Mouse (Mus musculus) forelimb bud, embryonic 11.5 days (tissue): ENCODE data around the gene Acot12.

ENCODE experiments used
- DNase-seq: peaks from one replicate; pipeline ENCODE4 v3.0.0-alpha.2; 2012; ENCODE audit warnings: low read depth, low spot score

The Acot12 gene

GRCm38 (mm10) chr13:91741280-91742047 lies at the start of gene Acot12:
TSS of gene Acot12 (plus strand) at chr13:91741512.
- peak; percentile 18 for DNase-seq

GRCm38 (mm10) chr13:91693615-91694014 lies 47.7 kb upstream of the Acot12 start:
- no peak for DNase-seq

- no peak for DNase-seq
Measured at GRCm38 (mm10) chr13:91695406-91695805, 45.9 kb upstream of the Acot12 start.

- DNase-seq: no peak
Measured at GRCm38 (mm10) chr13:91696109-91696645, 45.1 kb upstream of the Acot12 start.

GRCm38 (mm10) chr13:91697011-91697410 lies 44.3 kb upstream of the Acot12 start:
- peak; percentile 61 for DNase-seq

- DNase-seq: no peak
Measured at GRCm38 (mm10) chr13:91702337-91702736, 39.0 kb upstream of the Acot12 start.

DNA sequence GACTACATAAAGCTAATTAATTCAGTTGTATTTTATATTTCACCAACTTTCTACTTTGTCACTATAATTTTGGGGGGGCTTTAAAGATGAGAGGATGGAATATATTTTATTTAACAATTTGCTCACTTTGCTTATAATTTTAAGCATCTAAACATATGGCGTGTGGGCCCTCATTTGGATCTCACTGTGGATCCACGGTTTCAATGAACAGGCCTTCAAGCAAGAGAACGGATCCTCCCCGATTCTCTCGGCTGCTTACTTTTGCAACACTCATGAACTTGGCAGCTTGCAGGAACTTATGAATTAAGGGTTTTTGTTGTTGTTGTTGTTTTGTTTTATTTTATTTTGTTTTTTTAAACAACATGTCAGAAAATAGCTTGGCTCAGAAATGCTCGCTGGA lies 21.8 kb upstream of the Acot12 start:
- no peak for DNase-seq

DNA sequence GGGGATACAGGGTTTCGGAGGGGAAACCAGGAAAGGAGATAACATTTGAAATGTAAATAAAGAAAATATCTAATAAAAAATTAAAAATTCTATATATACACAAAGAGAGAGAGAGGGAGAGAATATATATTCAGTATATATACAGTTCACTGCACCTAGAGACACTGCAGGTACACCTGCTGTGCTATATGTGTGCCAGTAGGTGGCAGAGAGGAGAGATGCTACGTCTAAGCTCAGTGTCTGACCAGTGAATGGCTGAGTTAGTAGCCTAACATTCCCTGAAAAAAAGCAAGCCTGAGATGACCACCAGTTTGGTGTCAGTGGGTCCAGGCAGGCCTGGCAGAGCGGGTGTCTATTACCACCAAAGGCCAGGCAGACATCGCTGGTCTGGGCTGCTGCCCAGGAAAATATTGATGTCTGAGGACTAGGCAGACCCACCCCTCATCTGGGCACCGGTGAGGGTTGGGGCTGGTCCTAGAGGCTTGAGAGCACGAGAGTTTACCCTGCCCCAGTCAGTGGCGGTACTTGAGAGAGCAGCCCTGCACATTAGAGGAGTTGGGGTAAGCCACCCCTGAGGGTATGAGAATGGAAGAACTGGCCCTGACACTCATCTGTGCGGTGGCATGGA lies 18.1 kb upstream of the Acot12 start:
- DNase-seq: no peak

DNA sequence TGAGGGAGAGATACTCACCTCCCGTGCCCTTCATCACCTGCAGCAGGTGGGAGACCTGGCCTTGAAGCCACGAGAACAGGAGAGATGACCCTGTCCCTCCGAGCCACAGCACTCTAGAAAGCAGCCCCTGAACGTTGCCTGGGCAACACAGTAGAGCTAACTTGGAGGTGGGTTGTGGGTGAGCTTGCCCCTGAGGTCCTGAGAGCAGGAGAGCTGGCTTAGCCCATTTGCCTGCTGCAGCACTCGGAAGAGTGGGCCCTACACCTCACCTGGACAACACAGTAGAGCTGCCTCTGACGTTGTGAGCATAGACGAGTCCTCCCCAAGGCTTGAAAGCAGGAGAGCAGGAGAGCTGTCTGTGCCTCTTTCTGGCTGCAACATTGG lies 17.6 kb upstream of the Acot12 start:
- no peak for DNase-seq

- DNase-seq: no peak
Measured at GRCm38 (mm10) chr13:91724211-91724610, 17.1 kb upstream of the Acot12 start.

- no peak for DNase-seq
Measured at GRCm38 (mm10) chr13:91725130-91725529, 16.2 kb upstream of the Acot12 start.

GRCm38 (mm10) chr13:91727899-91728298 lies 13.4 kb upstream of the Acot12 start:
- DNase-seq: no peak

DNA sequence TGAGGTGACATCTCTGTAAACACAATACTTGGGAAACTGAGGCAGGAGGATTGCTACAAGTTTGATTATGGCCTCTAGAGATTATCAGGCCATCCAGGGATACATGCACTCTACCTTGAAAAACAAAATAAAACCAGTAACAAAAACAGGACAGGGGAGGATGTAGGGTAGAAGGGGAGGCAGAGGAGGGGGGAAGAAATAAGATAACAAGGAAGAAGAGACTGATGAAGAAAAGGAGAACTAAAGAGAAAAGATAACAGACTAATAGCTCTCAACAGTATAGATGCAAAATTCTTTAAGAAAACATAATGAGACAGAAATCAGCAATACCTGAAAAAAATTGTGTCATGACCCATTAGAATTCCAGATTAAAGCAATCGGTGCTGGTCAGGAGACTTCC lies 4.1 kb upstream of the Acot12 start:
- no peak for DNase-seq

DNA sequence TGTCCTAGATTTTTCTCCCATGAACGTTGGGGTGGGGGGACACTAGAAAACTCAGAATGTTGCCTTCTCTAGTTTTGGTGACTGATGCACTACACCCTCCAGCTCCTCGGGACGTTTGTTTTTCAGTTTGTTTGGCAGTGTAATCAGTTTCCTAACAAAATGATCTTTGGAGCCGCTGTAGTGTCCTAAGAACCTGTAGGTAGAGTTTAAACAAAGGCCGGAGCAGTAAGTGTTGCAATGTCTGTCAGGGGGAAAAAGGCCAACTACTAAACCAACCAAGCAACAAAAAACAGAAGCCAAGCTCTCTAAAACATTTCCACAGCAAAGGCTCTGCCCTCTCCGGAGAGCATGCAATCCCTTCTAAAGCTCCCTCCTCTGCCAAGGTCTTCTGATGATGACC lies 461 bp upstream of the Acot12 start:
- no peak for DNase-seq

DNA sequence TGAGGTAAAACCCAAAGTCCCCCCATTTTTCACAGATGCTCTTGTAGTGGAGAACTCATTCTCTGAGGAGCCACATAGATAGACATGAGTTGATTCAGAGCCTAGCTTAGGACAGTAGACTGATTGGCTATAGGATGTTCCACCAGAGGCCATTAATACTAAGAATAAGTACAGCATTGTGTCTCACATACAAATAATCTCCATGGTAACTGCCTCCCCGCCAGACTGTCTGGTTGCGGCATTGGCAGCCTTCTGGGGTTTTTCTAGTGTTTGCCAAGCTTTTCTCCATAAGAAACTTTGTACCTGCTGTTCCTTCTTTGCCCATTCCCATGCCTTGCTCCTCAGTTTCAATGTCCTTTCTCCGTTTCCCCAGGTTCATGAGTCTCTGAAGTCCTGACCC lies 1.9 kb downstream of the Acot12 start:
- no peak for DNase-seq

DNA sequence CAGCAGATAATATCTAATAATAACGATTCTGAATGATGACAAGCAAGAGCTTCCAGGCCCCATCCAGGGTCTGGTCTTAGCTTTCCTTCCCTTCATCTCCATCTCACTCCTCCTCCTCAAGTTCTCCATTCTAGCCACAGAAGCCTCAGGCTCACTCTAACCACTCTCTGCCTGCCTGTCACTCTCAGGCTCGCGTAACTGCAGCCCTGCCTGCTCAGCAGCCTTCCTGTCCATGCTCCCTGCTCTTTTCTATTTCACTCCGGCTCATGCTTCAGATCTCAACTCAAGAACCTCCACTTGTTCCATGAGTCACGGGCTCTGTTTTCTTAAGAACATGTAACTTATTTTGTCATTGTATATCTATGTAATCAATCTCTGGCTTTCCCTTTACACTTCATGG lies 5.2 kb downstream of the Acot12 start:
- DNase-seq: no peak

GRCm38 (mm10) chr13:91748401-91748800 lies 7.1 kb downstream of the Acot12 start:
- DNase-seq: no peak

DNA sequence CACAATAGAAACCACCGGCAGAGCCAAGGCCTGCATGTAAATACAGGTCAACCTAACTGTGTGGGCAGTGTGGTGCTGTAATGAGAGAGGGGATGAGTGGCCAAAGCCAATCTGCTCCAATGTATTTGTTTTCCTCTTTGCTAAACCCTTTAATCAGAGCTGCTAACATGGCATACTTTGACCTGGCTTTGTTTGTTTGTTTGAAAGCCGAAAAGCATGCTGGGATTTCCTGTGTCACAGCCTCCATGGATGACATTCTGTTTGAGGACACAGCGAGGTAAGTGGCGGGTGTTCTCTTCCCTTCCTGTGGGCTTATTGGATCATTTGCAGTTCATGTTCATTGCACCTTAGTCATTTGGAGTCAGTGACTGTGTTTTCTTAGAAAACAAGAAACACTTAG lies 8.7 kb downstream of the Acot12 start:
- no peak for DNase-seq

GRCm38 (mm10) chr13:91753724-91754123 lies 12.4 kb downstream of the Acot12 start:
- DNase-seq: no peak

DNA sequence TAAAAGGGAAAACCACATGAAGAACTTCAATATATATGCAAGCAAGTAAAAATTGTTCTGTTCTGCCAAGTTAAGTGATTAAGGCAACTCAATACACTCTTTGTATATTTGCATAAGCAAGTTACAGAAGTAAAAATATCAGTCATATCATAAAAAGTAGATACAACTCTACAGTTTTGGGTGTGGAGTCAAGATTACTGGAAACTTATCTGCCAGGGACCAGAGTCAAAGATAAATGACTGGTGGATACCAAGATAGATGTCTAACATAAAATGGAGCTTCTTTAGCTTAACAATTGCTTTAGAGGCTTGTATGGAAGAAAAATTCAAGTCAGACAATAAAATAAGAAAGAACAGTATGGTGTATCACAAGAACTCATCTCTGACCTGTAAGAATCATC lies 13.4 kb downstream of the Acot12 start:
- DNase-seq: no peak

- no peak for DNase-seq
Measured at GRCm38 (mm10) chr13:91756230-91756629, 14.9 kb downstream of the Acot12 start.

GRCm38 (mm10) chr13:91758316-91759048 lies 17.2 kb downstream of the Acot12 start:
- DNase-seq: no peak
